Mouse (Mus musculus) heart, embryonic 12.5 days (tissue): ENCODE data around the gene 1700001K19Rik. TPM values are rescaled to one million over a fixed set of nuclear protein-coding genes. Genes with fewer than 3 reads are reported as not detected.
"Not testable (repeated sequence)": the region's sequence is repeated elsewhere in the genome, so short reads cannot be mapped to it uniquely, and the experiment has no call there.

ENCODE experiments used
- ATAC-seq: fragments of 200-750 bp; cut with Nextera tagmentation; 2 replicates; pipeline ENCODE4 v1.8.0; 2017; ENCODE audit warnings: moderate TSS enrichment, moderate library complexity; ENCODE audit not compliant: insufficient number of reproducible peaks, low FRiP score
- H3K27ac ChIP-seq: fragments of 300-500 bp; sonication (generic); 2 replicates; pipeline ENCODE4 v1.5.1; 2016; ENCODE audit warnings: mild to moderate bottlenecking, moderate library complexity; ENCODE audit not compliant: poor library complexity, severe bottlenecking
- H3K27me3 ChIP-seq: fragments of 300-500 bp; sonication (generic); replicated peaks from 2 replicates; pipeline ENCODE4 v1.6.1; 2016; ENCODE audit warnings: mild to moderate bottlenecking, moderate library complexity
- H3K36me3 ChIP-seq: fragments of 300-500 bp; sonication (generic); 2 replicates; pipeline ENCODE4 v1.6.1; 2016; ENCODE audit warnings: mild to moderate bottlenecking, moderate library complexity
- H3K4me1 ChIP-seq: fragments of 300-500 bp; sonication (generic); replicated peaks from 2 replicates; pipeline ENCODE4 v1.6.1; 2016; ENCODE audit warnings: mild to moderate bottlenecking
- H3K4me2 ChIP-seq: fragments of 300-500 bp; sonication (generic); 2 replicates; pipeline ENCODE4 v1.6.1; 2016; ENCODE audit warnings: mild to moderate bottlenecking, moderate library complexity
- H3K4me3 ChIP-seq: fragments of 300-500 bp; sonication (generic); 2 replicates; pipeline ENCODE4 v1.5.1; 2016; ENCODE audit warnings: mild to moderate bottlenecking
- H3K9ac ChIP-seq: fragments of 300-500 bp; sonication (generic); 2 replicates; pipeline ENCODE4 v1.6.1; 2016; ENCODE audit warnings: mild to moderate bottlenecking, moderate library complexity
- H3K9me3 ChIP-seq: fragments of 300-500 bp; sonication (generic); replicated peaks from 2 replicates; pipeline ENCODE4 v1.6.1; 2016; ENCODE audit warnings: mild to moderate bottlenecking, moderate library complexity
- WGBS: fragments of 180-500 bp; shearing (Covaris S2); methylation state at CpG from one replicate; pipeline ENCODE4 v1.1.7; 2016; 5-methylcytosine and 5-hydroxymethylcytosine counted together
- polyA plus RNA-seq: library from polyadenylated mRNA; unstranded; fragments of >200 nt; fragmentation: Nextera tagmentation; extraction: Ambion mirVana; gene quantifications from 2 replicates; pipeline ENCODE4 v1.2.1, GENCODE M21; 2016

1700001K19Rik gene
- not detected in 2 replicates for polyA plus RNA-seq

GRCm38 (mm10) chr12:110682561-110683299, at the start of gene 1700001K19Rik:
Gene 1700001K19Rik, minus strand, starts transcription at chr12:110682619.
- Histone ChIP-seq H3K4me2 (no peak within 1 kb of the TSS), H3K4me1 (peaks cover 12% of the 10 kb centered on the region), H3K9me3 (no peaks in the 10 kb centered on the region), H3K27me3 (no peaks in the 10 kb centered on the region), H3K36me3 (0 out of 2 replicates have a peak, but pooled peaks cover 12% of the 10 kb centered on the region), H3K9ac (no peak within 1 kb of the TSS), H3K4me3 (no peak within 1 kb of the TSS), H3K27ac (no peak within 1 kb of the TSS)
- ATAC-seq = no peak
- 73% methylated on average over 9 of the region's 9 CpGs for WGBS

DNA sequence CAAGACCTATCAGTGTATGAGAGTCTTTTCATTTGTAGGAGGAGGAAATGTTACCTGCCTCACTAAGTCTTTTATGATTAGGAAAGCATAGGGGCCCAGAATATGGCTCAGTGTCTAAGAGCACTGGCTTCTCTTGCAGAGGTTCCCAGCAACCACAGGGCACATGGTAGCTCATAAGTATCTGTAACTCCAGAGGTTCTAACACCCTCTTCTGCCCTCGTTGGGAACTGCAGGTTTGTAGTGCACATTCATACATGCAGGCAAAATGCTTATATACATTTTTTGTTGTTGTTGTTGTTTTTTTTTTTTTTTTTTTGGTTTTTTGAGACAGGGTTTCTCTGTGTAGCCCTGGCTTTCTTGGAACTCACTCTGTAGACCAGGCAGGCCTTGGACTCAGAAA, 44.0 kb upstream of the 1700001K19Rik start:
- WGBS = 42% methylated on average over 1 of the region's 1 CpGs
- Histone ChIP-seq H3K9ac (no peak overlapping the region), H3K36me3 (no peaks in the 10 kb centered on the region), H3K4me2 (no peak overlapping the region), H3K9me3 (no peaks in the 10 kb centered on the region), H3K27ac (no peak overlapping the region), H3K27me3 (peaks cover 14% of the 10 kb centered on the region), H3K4me1 (no peaks in the 10 kb centered on the region), H3K4me3 (no peak overlapping the region)
- ATAC-seq = no peak

DNA sequence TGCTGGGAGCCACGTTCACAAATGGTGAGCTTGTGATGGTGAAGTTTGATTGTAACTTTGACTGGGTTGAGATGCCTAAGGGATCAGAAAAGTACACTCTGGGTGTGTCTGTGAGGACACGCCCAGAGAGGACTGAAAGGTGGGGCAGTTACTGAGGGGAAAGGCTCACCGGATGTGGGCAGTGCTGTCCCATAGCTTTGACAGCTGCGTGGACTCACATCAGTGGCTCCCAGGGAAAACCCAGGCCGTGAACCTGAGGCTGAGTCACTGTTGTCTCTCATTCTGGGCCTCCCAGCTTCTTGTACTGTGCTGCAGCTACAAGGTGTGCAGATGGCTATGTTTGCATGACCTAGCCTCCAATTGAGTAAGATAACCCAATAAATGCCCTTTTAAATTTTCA, 43.1 kb upstream of the 1700001K19Rik start:
- no peak for ATAC-seq
- no peaks in the 10 kb centered on the region for H3K4me1 ChIP-seq
- WGBS = 77% methylated on average over 5 of the region's 5 CpGs

DNA sequence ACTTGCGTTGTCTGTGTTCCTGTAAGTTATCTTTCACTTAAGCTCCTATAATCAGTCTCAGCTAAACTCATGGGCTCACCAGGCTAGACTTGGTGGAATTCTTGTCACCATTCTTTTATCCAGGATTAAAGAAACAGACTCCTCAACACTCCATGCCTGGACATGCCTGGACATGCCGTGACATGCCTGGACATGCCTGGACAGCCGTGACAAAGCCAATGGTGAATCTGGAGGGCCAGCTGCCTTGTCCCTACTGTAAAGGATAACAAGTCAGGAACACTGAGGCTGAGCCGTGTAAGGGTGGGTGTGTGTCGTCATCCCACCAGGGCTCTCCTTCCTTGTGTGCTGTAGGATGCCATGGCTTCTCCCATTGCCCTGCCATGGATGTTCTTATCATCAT, 42.6 kb upstream of the 1700001K19Rik start:
- H3K27ac ChIP-seq = no peak overlapping the region
- no peaks in the 10 kb centered on the region for H3K9me3 ChIP-seq
- H3K36me3 ChIP-seq = no peaks in the 10 kb centered on the region
- peaks cover 20% of the 10 kb centered on the region for H3K27me3 ChIP-seq
- ATAC-seq = no peak
- H3K4me1 ChIP-seq = no peaks in the 10 kb centered on the region
- H3K9ac ChIP-seq = no peak overlapping the region
- WGBS = 88% methylated on average over 5 of the region's 5 CpGs
- H3K4me2 ChIP-seq = no peak overlapping the region
- no peak overlapping the region for H3K4me3 ChIP-seq

More for the DNA sequence above, 43.1 kb upstream of the 1700001K19Rik start:
- Histone ChIP-seq H3K4me2 (no peak overlapping the region), H3K27ac (no peak overlapping the region), H3K9ac (no peak overlapping the region), H3K9me3 (no peaks in the 10 kb centered on the region), H3K4me3 (no peak overlapping the region), H3K27me3 (peaks cover 16% of the 10 kb centered on the region), H3K36me3 (no peaks in the 10 kb centered on the region)

DNA sequence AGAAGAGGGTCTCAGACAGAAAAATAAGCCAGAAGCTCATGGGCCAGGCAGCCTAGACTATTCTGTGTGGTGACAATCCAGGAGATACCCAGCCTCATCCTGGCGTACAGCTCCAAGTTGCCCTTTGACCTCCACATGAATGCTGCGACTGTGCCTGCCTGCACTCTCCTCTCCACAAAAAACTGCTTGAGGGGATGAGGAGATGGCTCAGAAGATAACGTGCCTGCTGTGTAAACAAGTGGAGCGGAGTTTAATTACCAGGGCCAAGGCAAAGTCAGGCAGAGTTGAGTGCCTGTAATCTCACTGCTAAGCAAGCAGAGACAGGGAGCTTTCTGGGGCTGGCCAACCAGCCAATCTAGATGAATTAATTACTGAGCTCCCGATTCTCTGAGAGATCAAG, 33.6 kb upstream of the 1700001K19Rik start:
- WGBS = 35% methylated on average over 5 of the region's 5 CpGs
- H3K9ac ChIP-seq = no peak overlapping the region
- H3K4me2 ChIP-seq = no peak overlapping the region
- no peaks in the 10 kb centered on the region for H3K4me1 ChIP-seq
- H3K36me3 ChIP-seq = no peaks in the 10 kb centered on the region
- no peaks in the 10 kb centered on the region for H3K9me3 ChIP-seq
- H3K27me3 ChIP-seq = peaks cover 22% of the 10 kb centered on the region
- H3K27ac ChIP-seq = no peak overlapping the region
- no peak overlapping the region for H3K4me3 ChIP-seq
- no peak for ATAC-seq

DNA sequence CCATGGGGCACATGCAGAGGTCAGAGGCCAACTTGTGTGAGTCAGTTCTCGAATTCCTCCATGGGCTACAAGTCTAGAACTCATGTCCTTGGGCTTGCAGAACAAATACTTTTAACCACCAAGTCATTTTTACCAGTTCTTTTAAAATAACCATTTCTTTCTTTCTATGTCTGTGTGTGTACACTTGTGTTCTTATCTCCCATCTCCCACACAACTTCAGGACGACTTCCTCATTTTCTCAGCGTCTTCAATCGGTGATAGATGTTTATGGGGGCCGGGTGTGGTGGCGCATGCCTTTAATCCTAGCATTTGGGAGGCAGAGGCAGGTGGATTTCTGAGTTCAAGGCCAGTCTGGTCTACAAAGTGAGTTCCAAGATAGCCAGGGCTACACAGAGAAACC, 31.8 kb upstream of the 1700001K19Rik start:
- no peak overlapping the region for H3K4me2 ChIP-seq
- H3K27me3 ChIP-seq = peaks cover 10% of the 10 kb centered on the region
- no peak for ATAC-seq
- H3K4me1 ChIP-seq = no peaks in the 10 kb centered on the region
- H3K9me3 ChIP-seq = no peaks in the 10 kb centered on the region
- no peaks in the 10 kb centered on the region for H3K36me3 ChIP-seq
- no peak overlapping the region for H3K4me3 ChIP-seq
- WGBS = 86% methylated on average over 6 of the region's 6 CpGs
- no peak overlapping the region for H3K9ac ChIP-seq
- no peak overlapping the region for H3K27ac ChIP-seq

DNA sequence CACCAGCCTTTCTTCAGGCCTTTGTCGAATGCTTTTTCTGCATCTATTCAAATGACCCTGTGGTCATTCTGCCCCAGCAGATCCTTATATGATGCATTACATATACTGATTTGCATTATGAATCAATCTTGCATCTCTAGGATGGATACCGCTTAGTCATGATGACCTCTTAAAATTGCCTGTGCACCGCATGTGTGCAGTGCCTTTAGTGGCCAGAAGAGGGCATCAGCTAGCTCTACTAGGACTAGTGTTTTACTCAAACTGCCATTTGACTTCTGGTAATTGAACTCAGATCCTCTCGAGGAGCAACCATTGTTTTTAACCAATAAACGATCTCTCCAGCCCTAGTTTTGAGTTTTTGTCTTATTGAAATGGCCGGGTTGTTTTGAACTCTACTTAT, 31.4 kb upstream of the 1700001K19Rik start:
- H3K9ac ChIP-seq = no peak overlapping the region
- ATAC-seq = no peak
- no peaks in the 10 kb centered on the region for H3K36me3 ChIP-seq
- no peak overlapping the region for H3K4me3 ChIP-seq
- H3K4me2 ChIP-seq = no peak overlapping the region
- no peaks in the 10 kb centered on the region for H3K4me1 ChIP-seq
- 92% methylated on average over 6 of the region's 6 CpGs for WGBS
- peaks cover 6% of the 10 kb centered on the region for H3K27me3 ChIP-seq
- H3K27ac ChIP-seq = no peak overlapping the region
- H3K9me3 ChIP-seq = no peaks in the 10 kb centered on the region

DNA sequence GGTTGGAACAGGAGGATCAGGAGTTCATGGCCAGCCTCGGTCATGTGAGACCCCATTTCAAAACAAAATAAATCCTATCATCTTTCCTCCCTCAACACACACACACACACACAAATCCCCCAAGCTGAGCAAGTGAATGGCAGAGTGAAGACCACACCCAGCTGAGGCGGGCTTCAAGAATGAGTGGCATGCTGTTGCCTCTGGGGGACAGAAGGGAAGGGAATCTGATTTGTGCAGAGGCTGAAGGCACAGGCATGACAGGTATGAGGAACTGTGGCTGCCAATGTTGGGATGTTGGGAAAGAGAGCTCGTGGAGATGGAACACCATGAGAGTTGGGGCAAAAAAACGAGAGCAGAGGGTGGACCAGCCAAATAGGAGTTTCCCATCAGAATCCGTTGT, 28.9 kb upstream of the 1700001K19Rik start:
- no peaks in the 10 kb centered on the region for H3K9me3 ChIP-seq
- H3K4me3 ChIP-seq = no peak overlapping the region
- no peaks in the 10 kb centered on the region for H3K27me3 ChIP-seq
- WGBS = 55% methylated on average over 5 of the region's 5 CpGs
- H3K9ac ChIP-seq = no peak overlapping the region
- no peak overlapping the region for H3K4me2 ChIP-seq
- ATAC-seq = no peak
- H3K36me3 ChIP-seq = no peaks in the 10 kb centered on the region
- peaks cover 2% of the 10 kb centered on the region for H3K4me1 ChIP-seq
- no peak overlapping the region for H3K27ac ChIP-seq

DNA sequence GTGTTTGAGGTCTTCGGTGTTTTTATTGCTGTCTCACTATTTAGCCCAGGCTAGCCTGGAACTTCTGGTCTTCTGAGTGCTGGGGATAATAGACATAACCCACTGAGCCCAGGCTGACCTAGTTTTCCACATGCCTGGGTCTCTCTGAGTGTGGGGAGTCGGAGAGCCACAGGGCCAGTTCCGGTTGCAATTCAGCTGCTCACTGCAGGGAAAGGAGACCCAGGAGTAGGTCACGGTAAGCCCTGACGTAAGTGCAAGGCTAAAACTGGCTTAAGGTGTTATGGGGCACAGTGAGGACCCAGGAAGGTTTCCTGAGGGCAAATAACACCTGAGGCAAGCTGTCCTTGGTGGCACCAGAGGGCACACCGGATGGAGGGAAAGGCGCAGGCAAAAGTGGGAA, 25.0 kb upstream of the 1700001K19Rik start:
- Histone ChIP-seq H3K4me2 (0 out of 2 replicates have a peak overlapping the region, but pooled peaks have one; percentile 73), H3K9ac (no peak overlapping the region), H3K4me3 (no peak overlapping the region), H3K27ac (no peak overlapping the region), H3K9me3 (no peaks in the 10 kb centered on the region), H3K4me1 (peaks cover 13% of the 10 kb centered on the region), H3K36me3 (no peaks in the 10 kb centered on the region), H3K27me3 (no peaks in the 10 kb centered on the region)
- no peak for ATAC-seq
- WGBS = 89% methylated on average over 7 of the region's 7 CpGs

DNA sequence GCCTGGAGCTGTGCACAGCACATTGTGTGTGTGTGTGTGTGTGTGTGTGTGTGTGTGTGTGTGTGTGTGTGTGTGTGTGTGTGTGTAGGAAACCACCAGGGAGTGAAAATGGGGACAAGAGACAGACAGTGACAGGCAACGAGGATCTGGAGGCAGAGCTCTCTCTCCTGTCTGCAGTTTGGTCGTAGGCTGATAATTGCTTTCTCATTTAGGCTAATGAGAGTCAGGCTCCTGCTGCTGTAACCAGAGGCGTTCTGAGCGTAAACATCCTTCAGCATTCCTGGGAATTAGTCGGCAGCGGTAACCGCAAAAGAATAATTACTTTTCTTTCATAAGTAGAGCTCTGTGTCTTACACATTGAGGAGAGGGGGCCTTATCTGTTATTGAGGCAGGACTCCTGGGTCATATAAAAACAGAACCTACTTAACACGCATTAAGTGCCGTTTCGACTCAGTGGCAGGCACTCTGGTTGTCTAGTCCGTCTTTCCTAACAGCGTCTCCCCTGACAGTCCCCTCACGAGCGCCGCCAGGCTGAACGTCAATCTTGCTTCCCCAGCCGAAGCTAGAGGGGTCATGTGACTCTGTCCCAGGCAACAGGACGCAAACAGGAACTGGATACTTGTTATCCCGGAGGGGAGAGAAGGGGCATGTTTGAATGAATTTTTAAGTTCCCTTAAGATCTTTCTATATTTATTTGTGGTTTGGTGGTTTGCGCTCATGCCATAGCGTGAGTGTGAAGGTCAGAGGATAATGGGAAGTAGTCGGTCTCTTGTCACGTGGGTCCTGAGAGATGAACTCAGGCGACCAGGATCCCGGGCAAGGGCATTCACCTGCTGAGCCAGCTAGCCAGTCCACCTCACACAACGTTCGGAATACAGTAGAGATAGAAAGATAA, 24.2 kb upstream of the 1700001K19Rik start:
- H3K27me3 ChIP-seq = no peaks in the 10 kb centered on the region
- WGBS = 2% methylated on average over 27 of the region's 27 CpGs
- H3K4me2 ChIP-seq = peak overlapping the region; percentile 73
- H3K4me1 ChIP-seq = peaks cover 17% of the 10 kb centered on the region
- H3K9ac ChIP-seq = peak overlapping the region; percentile 69
- H3K36me3 ChIP-seq = no peaks in the 10 kb centered on the region
- H3K27ac ChIP-seq = peak overlapping the region; percentile 46
- ATAC-seq = peak; percentile 83
- no peaks in the 10 kb centered on the region for H3K9me3 ChIP-seq
- H3K4me3 ChIP-seq = peak overlapping the region; percentile 48

GRCm38 (mm10) chr12:110705419-110705818, 23.0 kb upstream of the 1700001K19Rik start:
- H3K36me3 ChIP-seq, H3K27ac ChIP-seq, H3K4me2 ChIP-seq, H3K9ac ChIP-seq, H3K9me3 ChIP-seq, H3K4me3 ChIP-seq, H3K27me3 ChIP-seq, ATAC-seq: not testable (repeated sequence)
- 82% methylated on average over 4 of the region's 4 CpGs for WGBS
- peaks cover 29% of the 10 kb centered on the region for H3K4me1 ChIP-seq
